Mouse (Mus musculus) stomach, postnatal 0 days (tissue): ENCODE measurements at regions not wholly inside any gene's neighbourhood (a gene's known extent, or its start where the extent isn't known, plus 50 kb on each side); places are given as distances from the start of the nearest gene placed in this dataset.

Source experiments
- ATAC-seq: fragments of 200-750 bp; cut with Nextera tagmentation; 2 replicates; pipeline ENCODE4 v1.8.0; 2017; ENCODE audit not compliant: low FRiP score, low TSS enrichment
- DNase-seq: peaks from one replicate; pipeline ENCODE4 v3.0.0-alpha.2; 2016; ENCODE audit warnings: low spot score
- H3K27ac ChIP-seq: fragments of 300-500 bp; sonication (generic); replicated peaks from 2 replicates; pipeline ENCODE4 v1.5.1; 2014; ENCODE audit warnings: mild to moderate bottlenecking, control low read depth
- H3K27me3 ChIP-seq: fragments of 300-500 bp; sonication (generic); 2 replicates; pipeline ENCODE4 v1.6.1; 2014; ENCODE audit warnings: low read length; ENCODE audit not compliant: control insufficient read depth, insufficient read depth
- H3K36me3 ChIP-seq: fragments of 300-500 bp; sonication (generic); 2 replicates; pipeline ENCODE4 v1.6.1; 2014; ENCODE audit warnings: low read length, mixed read lengths; ENCODE audit not compliant: control insufficient read depth, insufficient read depth
- H3K4me1 ChIP-seq: fragments of 300-500 bp; sonication (generic); replicated peaks from 2 replicates; pipeline ENCODE4 v1.6.1; 2014; ENCODE audit warnings: antibody characterized with exemption; ENCODE audit not compliant: control insufficient read depth, insufficient read depth
- H3K4me2 ChIP-seq: fragments of 300-500 bp; sonication (generic); replicated peaks from 2 replicates; pipeline ENCODE4 v1.6.1; 2014; ENCODE audit warnings: low read depth, mild to moderate bottlenecking, control low read depth, moderate library complexity
- H3K4me3 ChIP-seq: fragments of 300-500 bp; sonication (generic); 2 replicates; pipeline ENCODE4 v1.5.1; 2014; ENCODE audit warnings: low read depth, low read length, control low read depth
- H3K9ac ChIP-seq: fragments of 300-500 bp; sonication (generic); 2 replicates; pipeline ENCODE4 v1.6.1; 2014; ENCODE audit warnings: mild to moderate bottlenecking, low read length, control low read depth, mixed read lengths
- H3K9me3 ChIP-seq: fragments of 300-500 bp; sonication (generic); 2 replicates; pipeline ENCODE4 v1.6.1; 2016; ENCODE audit warnings: low read length; ENCODE audit not compliant: control insufficient read depth
- CTCF ChIP-seq: IDR thresholded peaks from 2 replicates; pipeline ENCODE4 v1.5.1; 2016; ENCODE audit warnings: antibody characterized with exemption, low read depth, mild to moderate bottlenecking, moderate library complexity
- EP300 ChIP-seq: optimal IDR thresholded peaks from 2 replicates; pipeline ENCODE3; 2016; ENCODE audit warnings: antibody characterized with exemption
- WGBS: fragments of 180-500 bp; shearing (Covaris S2); extraction: QIAGEN DNeasy Blood & Tissue Kit; methylation state at CpG from one replicate; pipeline ENCODE4 v1.1.7; 2014; 5-methylcytosine and 5-hydroxymethylcytosine counted together

DNA sequence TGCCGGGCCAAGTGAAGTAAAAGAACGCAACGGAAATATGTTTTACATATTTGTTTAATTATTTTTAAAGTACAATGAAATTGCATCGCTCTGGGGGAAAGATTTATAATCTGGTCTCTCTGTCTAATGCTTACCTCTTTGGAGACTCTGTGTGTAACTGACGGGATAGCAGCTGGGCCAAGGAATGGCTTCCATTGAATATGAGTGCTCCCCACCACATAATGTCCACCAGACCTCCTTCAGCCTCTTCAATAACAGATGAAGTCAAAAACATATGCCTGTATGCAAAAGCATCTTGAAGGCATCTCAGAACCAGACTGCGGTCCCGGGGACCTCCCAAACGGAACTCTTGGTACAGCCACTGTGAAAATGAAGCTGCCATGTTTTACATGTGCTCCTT lies 531.0 kb downstream of the Zfp536 start:
- no peak for TF ChIP-seq CTCF
- TF ChIP-seq EP300: no peak
- Histone ChIP-seq H3K9me3 (no peaks in the 10 kb centered on the region), H3K4me1 (no peaks in the 10 kb centered on the region), H3K4me3 (no peak overlapping the region), H3K36me3 (no peaks in the 10 kb centered on the region), H3K9ac (no peak overlapping the region), H3K4me2 (no peak overlapping the region), H3K27me3 (no peaks in the 10 kb centered on the region), H3K27ac (no peak overlapping the region)
- 85% methylated on average over 8 of the region's 8 CpGs for WGBS
- DNase-seq (no peak), ATAC-seq (no peak)

DNA sequence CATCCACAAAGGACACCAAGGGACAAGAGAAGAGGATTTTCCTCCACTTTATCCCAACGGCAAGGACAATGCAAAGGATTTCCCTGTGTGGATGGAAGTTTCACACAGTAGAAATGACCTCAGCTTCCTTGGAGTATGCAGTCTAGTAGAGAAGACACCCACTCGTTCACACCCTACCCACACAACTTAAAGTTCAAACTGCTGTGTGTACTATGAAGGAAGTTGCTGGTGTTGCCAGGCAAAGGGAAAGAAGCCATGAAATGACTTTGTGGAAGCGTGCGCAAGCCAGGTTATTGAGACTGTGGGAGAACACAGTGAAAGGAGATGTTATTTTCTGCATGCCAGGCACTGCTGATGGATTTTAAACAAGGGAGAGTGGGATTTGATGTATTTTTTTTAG lies 527.3 kb downstream of the Zfp536 start:
- TF ChIP-seq CTCF (no peak), EP300 (no peak)
- no peak overlapping the region for H3K27ac ChIP-seq
- H3K9me3 ChIP-seq: no peaks in the 10 kb centered on the region
- H3K9ac ChIP-seq: no peak overlapping the region
- 78% methylated on average over 4 of the region's 4 CpGs for WGBS
- no peaks in the 10 kb centered on the region for H3K36me3 ChIP-seq
- H3K4me3 ChIP-seq: no peak overlapping the region
- no peaks in the 10 kb centered on the region for H3K4me1 ChIP-seq
- no peak overlapping the region for H3K4me2 ChIP-seq
- no peak for DNase-seq
- no peak for ATAC-seq
- no peaks in the 10 kb centered on the region for H3K27me3 ChIP-seq

DNA sequence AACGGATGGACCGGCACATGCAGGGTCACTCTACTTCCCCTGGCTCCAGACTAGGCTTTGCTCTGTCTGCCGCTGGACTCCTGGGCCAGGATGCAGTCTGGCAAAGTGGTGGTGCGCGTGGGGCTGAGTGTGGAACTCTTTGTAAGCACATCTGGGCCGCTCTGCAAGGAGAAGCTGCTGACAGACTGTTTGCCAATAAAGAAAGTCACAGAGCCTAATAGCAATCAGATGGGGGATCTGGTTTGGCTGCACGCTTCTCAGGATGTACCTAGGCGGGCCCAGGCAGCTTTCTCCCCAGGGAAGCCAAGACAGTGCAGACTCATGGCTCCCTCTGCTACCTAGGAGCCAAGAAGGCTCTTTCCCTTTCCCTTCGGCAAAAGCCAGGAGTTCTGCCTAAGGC lies 519.0 kb downstream of the Zfp536 start:
- no peak for TF ChIP-seq EP300
- TF ChIP-seq CTCF: no peak
- H3K27ac ChIP-seq: no peak overlapping the region
- H3K27me3 ChIP-seq: no peaks in the 10 kb centered on the region
- no peaks in the 10 kb centered on the region for H3K4me1 ChIP-seq
- WGBS: 65% methylated on average over 9 of the region's 9 CpGs
- H3K4me3 ChIP-seq: no peak overlapping the region
- H3K36me3 ChIP-seq: no peaks in the 10 kb centered on the region
- no peak overlapping the region for H3K4me2 ChIP-seq
- ATAC-seq (no peak), DNase-seq (no peak)
- H3K9ac ChIP-seq: no peak overlapping the region
- no peaks in the 10 kb centered on the region for H3K9me3 ChIP-seq

DNA sequence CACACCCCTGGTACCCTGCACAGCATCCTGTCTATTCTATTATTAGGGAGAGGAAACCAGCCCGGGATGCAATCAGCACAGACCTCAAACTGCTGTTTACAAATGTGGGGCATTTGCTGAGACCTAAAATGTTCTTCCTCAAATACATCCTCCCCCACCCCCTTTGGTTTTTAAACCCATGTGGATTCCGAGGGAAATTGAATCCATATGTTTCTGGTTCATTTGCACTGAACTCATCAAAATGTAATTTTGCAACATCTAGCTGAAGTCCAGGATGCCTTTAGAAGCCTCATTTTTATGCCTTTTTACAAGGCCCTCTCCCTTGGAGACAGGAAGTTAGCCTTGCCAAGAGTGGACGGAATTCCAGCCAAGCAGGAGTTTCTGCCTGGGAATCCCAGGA lies 517.6 kb downstream of the Zfp536 start:
- Histone ChIP-seq H3K9me3 (no peaks in the 10 kb centered on the region), H3K4me1 (no peaks in the 10 kb centered on the region), H3K9ac (no peak overlapping the region), H3K27ac (no peak overlapping the region), H3K36me3 (no peaks in the 10 kb centered on the region), H3K4me3 (no peak overlapping the region), H3K27me3 (no peaks in the 10 kb centered on the region), H3K4me2 (no peak overlapping the region)
- ATAC-seq: no peak
- WGBS: 28% methylated on average over 3 of the region's 3 CpGs
- no peak for DNase-seq
- TF ChIP-seq CTCF (no peak), EP300 (no peak)

DNA sequence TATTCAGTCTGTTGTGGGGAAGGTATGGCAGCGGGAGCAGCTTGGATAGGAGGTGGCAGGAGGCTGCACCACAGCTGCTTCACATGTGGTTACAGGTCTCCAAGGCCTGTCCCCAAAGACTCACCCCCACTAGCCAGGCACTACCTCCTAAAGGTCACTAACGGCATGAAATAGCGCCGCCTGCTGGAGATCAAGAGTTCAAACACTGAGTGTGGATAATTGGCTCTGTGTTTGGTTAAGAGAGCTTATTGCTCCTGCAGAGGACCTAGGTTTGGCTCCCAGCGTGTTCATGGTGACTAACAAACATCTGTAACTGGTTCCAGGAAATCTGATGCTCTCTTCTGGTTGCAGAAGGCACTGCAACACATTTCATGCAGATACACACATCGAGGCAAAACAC lies 514.1 kb downstream of the Zfp536 start:
- ATAC-seq: no peak
- Histone ChIP-seq H3K4me1 (no peaks in the 10 kb centered on the region), H3K27ac (no peak overlapping the region), H3K27me3 (no peaks in the 10 kb centered on the region), H3K9ac (no peak overlapping the region), H3K4me2 (no peak overlapping the region), H3K9me3 (no peaks in the 10 kb centered on the region), H3K4me3 (no peak overlapping the region), H3K36me3 (no peaks in the 10 kb centered on the region)
- WGBS: 48% methylated on average over 6 of the region's 6 CpGs
- no peak for DNase-seq
- TF ChIP-seq CTCF (peak; percentile 62), EP300 (no peak)

DNA sequence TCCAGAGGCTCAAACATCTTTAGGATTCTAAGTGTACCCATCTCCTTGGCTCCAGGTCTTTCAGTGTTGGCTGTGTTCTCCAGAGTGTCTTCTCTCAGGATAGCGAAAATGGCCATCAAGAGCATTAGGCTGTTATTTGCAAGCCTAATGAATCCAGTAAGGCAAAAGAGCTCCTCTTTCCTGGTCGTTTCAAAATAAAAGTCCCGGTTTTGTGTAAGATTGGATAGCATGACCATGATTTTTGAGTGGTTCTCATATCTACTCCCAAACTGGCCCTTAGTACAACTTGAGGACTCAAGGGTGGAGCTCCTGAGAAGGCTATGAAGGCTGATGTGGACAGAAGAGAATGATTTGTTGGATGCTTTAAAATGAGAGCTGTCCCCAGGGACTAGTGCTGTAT lies 510.6 kb downstream of the Zfp536 start:
- no peaks in the 10 kb centered on the region for H3K36me3 ChIP-seq
- no peaks in the 10 kb centered on the region for H3K4me1 ChIP-seq
- no peaks in the 10 kb centered on the region for H3K9me3 ChIP-seq
- H3K4me2 ChIP-seq: no peak overlapping the region
- no peak overlapping the region for H3K4me3 ChIP-seq
- no peaks in the 10 kb centered on the region for H3K27me3 ChIP-seq
- no peak overlapping the region for H3K27ac ChIP-seq
- no peak overlapping the region for H3K9ac ChIP-seq
- WGBS: 50% methylated on average over 3 of the region's 3 CpGs
- TF ChIP-seq EP300 (no peak), CTCF (no peak)
- ATAC-seq (no peak), DNase-seq (no peak)
